Mouse (Mus musculus) heart, embryonic 16.5 days (tissue): ENCODE measurements around the gene Map3k7cl. TPM values are rescaled to one million over a fixed set of nuclear protein-coding genes. Genes with fewer than 3 reads are reported as not detected.

ENCODE experiments used
- ATAC-seq: fragments of 200-750 bp; cut with Nextera tagmentation; replicated peaks from 2 replicates; pipeline ENCODE4 v1.8.0; 2017; ENCODE audit warnings: moderate number of reproducible peaks; ENCODE audit not compliant: insufficient read depth, low FRiP score; ENCODE audit errors: extremely low read depth
- H3K27ac ChIP-seq: fragments of 300-500 bp; sonication (generic); 2 replicates; pipeline ENCODE4 v1.5.1; 2014; ENCODE audit warnings: mild to moderate bottlenecking, low read length, control low read depth, moderate library complexity
- H3K27me3 ChIP-seq: fragments of 300-500 bp; sonication (generic); 2 replicates; pipeline ENCODE4 v1.6.1; 2014; ENCODE audit warnings: low read length, mixed read lengths; ENCODE audit not compliant: control insufficient read depth, insufficient read depth
- H3K36me3 ChIP-seq: fragments of 300-500 bp; sonication (generic); 2 replicates; pipeline ENCODE4 v1.6.1; 2014; ENCODE audit not compliant: control insufficient read depth, insufficient read depth
- H3K4me1 ChIP-seq: fragments of 300-500 bp; sonication (generic); 2 replicates; pipeline ENCODE4 v1.6.1; 2014; ENCODE audit warnings: low read length, mixed read lengths; ENCODE audit not compliant: control insufficient read depth, insufficient read depth
- H3K4me2 ChIP-seq: fragments of 300-500 bp; sonication (generic); 2 replicates; pipeline ENCODE4 v1.6.1; 2014; ENCODE audit warnings: low read depth, mild to moderate bottlenecking, control low read depth, low read length
- H3K4me3 ChIP-seq: fragments of 300-500 bp; sonication (generic); 2 replicates; pipeline ENCODE4 v1.5.1; 2014; ENCODE audit warnings: mild to moderate bottlenecking, control low read depth, low read length
- H3K9ac ChIP-seq: fragments of 300-500 bp; sonication (generic); 2 replicates; pipeline ENCODE4 v1.6.1; 2014; ENCODE audit warnings: low read length, control low read depth
- H3K9me3 ChIP-seq: fragments of 300-500 bp; sonication (generic); replicated peaks from 2 replicates; pipeline ENCODE4 v1.6.1; 2016; ENCODE audit warnings: low read length; ENCODE audit not compliant: control insufficient read depth
- WGBS: fragments of 180-500 bp; shearing (Covaris S2); extraction: QIAGEN DNeasy Blood & Tissue Kit; methylation state at CpG from one replicate; pipeline ENCODE4 v1.1.7; 2014; 5-methylcytosine and 5-hydroxymethylcytosine counted together
- polyA plus RNA-seq: library from polyadenylated mRNA; unstranded; fragments of >200 nt; fragmentation: Nextera tagmentation; extraction: Ambion mirVana; gene quantifications from 2 replicates; pipeline ENCODE4 v1.2.1, GENCODE M21; 2015

Gene Map3k7cl
- polyA plus RNA-seq, 1 experiment from 2014 or later = 0.30 TPM

- 77% methylated on average over 7 of the region's 7 CpGs for WGBS
- Histone ChIP-seq H3K9me3 (no peaks in the 10 kb centered on the region), H3K27me3 (no peaks in the 10 kb centered on the region), H3K4me1 (no peaks in the 10 kb centered on the region), H3K9ac (no peak overlapping the region), H3K36me3 (no peaks in the 10 kb centered on the region), H3K27ac (no peak overlapping the region), H3K4me3 (no peak overlapping the region), H3K4me2 (no peak overlapping the region)
- no peak for ATAC-seq
These were observed 25.8 kb downstream of the Map3k7cl start for GRCm38 (mm10) chr16:87578881-87579280.

DNA sequence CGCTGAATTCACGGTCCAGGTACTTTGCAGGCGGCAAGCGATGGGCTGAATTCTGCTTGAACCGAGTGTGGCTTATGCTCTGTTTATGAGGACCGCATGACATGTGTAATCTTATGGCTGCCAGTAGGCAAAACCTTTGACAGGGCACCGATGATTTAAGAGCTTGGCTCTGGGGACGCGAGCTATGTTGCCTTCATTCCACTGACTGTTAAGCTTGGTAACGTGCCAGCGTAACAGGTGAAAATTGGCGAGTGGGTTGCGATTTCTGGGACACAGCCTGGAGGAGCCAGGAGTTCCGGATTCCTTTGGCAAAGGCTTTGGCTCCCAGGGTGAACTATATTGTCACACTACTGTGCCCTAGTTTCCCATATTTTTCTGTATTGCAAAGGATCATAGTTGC is 26.3 kb downstream of the Map3k7cl start:
- Histone ChIP-seq H3K27me3 (no peaks in the 10 kb centered on the region), H3K9ac (no peak overlapping the region), H3K27ac (no peak overlapping the region), H3K9me3 (no peaks in the 10 kb centered on the region), H3K4me2 (no peak overlapping the region), H3K36me3 (no peaks in the 10 kb centered on the region), H3K4me1 (no peaks in the 10 kb centered on the region), H3K4me3 (no peak overlapping the region)
- no peak for ATAC-seq
- 72% methylated on average over 14 of the region's 14 CpGs for WGBS

GRCm38 (mm10) chr16:87582776-87583175 is 29.6 kb downstream of the Map3k7cl start:
- no peak overlapping the region for H3K4me2 ChIP-seq
- H3K9ac ChIP-seq = no peak overlapping the region
- no peaks in the 10 kb centered on the region for H3K9me3 ChIP-seq
- H3K27ac ChIP-seq = no peak overlapping the region
- no peaks in the 10 kb centered on the region for H3K4me1 ChIP-seq
- H3K36me3 ChIP-seq = no peaks in the 10 kb centered on the region
- H3K27me3 ChIP-seq = no peaks in the 10 kb centered on the region
- WGBS = 79% methylated on average over 6 of the region's 6 CpGs
- ATAC-seq = no peak
- no peak overlapping the region for H3K4me3 ChIP-seq

DNA sequence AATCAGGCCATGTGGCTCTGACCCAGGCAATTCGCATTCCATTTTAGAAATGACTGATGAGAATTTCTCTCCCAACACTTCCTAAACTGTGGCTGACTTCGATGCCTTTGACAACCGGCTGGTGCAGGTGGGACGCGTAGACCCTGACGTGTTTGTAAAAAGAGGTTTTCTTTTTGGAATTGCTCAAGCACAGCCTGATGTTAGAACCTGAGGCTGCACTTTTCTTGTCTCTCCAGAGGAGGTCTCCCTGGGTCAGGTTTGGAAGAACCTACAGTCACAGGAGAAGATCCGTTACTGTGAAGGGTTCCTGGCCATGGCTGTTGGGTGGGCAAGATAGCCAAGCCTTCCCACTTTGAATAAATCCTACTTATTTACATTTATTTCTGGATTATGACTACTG is 31.5 kb downstream of the Map3k7cl start:
- no peak for ATAC-seq
- Histone ChIP-seq H3K27ac (no peak overlapping the region), H3K4me2 (no peak overlapping the region), H3K4me3 (no peak overlapping the region), H3K27me3 (no peaks in the 10 kb centered on the region), H3K4me1 (no peaks in the 10 kb centered on the region), H3K9me3 (no peaks in the 10 kb centered on the region), H3K9ac (no peak overlapping the region), H3K36me3 (no peaks in the 10 kb centered on the region)
- 70% methylated on average over 7 of the region's 7 CpGs for WGBS

DNA sequence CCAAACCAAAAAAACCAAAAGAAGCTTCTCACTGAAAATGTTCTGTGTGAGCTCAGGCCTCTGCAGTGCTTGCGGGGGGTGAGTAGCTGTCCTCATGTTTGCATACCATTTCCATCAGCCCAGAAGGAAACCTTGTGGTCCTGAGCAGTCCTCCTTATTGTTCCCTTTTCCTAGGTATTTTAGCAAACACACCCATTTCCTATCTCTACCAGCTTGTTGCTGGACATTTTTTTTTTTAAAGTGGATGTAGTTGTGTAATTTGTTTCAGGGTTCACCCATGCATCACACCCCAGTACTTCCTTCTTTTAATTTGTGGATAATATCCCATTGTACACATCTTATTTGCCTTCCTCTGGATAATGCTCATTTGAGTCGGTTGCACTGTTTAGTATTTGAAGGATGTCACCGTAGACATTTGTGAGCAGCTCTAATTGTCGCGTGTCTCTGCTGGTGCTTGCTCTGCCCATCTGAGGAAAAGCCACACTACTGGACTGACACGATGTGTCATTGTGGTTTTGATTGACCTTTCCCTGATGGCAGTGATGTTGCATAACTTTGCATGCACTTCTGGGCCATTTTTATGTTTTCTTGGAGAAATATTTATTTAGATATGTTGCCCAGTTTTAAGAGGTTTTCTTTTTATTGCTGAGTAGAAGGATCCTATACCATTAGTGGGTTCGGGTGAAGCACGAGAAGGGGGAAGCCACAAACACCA is 32.6 kb downstream of the Map3k7cl start:
- Histone ChIP-seq H3K4me3 (no peak overlapping the region), H3K9me3 (no peaks in the 10 kb centered on the region), H3K4me1 (no peaks in the 10 kb centered on the region), H3K9ac (no peak overlapping the region), H3K27ac (no peak overlapping the region), H3K4me2 (no peak overlapping the region), H3K27me3 (no peaks in the 10 kb centered on the region), H3K36me3 (no peaks in the 10 kb centered on the region)
- 78% methylated on average over 8 of the region's 8 CpGs for WGBS
- ATAC-seq = no peak

DNA sequence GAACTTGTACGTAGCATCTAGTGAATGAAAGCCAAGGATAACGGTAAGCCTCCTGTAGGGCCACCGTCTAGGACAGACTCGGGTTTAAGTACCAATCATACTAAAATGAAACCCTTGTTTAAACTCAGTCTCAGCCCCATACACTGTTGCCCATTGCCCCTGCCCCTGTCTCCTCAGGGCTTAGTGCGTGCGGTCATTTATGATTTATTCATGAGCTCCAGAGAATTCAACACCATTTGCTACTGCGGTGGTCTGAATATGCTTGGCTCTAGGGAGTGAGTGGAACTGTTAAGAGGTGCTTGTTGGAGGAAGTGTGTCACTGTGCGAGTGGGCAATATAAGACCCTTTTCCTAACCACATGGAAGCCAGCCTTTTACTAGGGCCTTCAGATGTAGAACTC is 34.7 kb downstream of the Map3k7cl start:
- Histone ChIP-seq H3K4me2 (no peak overlapping the region), H3K4me3 (no peak overlapping the region), H3K27ac (no peak overlapping the region), H3K9ac (no peak overlapping the region), H3K4me1 (no peaks in the 10 kb centered on the region), H3K9me3 (no peaks in the 10 kb centered on the region), H3K36me3 (no peaks in the 10 kb centered on the region), H3K27me3 (no peaks in the 10 kb centered on the region)
- no peak for ATAC-seq
- WGBS = 84% methylated on average over 8 of the region's 8 CpGs

DNA sequence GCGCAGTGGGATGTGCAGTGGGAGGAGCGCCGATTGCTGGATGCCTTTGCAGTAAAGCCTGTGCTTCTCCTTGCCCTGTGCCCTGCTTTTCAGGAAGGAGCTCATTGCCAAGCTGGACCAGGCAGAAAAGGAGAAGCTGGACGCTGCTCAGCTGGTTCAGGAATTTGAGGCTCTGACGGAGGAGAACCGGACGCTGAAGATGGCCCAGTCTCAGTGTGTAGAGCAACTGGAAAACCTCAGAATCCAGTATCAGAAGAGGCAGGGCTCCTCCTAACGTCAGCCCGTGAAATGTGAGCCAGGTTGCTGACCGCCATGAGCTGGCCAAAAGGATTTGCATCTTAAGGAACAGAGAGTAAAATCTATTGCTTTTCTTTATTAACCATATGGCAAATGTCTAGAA is 41.0 kb downstream of the Map3k7cl start:
- Histone ChIP-seq H3K4me2 (no peak overlapping the region), H3K27me3 (no peaks in the 10 kb centered on the region), H3K27ac (no peak overlapping the region), H3K9ac (no peak overlapping the region), H3K4me1 (peaks cover 11% of the 10 kb centered on the region), H3K36me3 (no peaks in the 10 kb centered on the region), H3K9me3 (no peaks in the 10 kb centered on the region), H3K4me3 (no peak overlapping the region)
- 56% methylated on average over 10 of the region's 10 CpGs for WGBS
- ATAC-seq = no peak

DNA sequence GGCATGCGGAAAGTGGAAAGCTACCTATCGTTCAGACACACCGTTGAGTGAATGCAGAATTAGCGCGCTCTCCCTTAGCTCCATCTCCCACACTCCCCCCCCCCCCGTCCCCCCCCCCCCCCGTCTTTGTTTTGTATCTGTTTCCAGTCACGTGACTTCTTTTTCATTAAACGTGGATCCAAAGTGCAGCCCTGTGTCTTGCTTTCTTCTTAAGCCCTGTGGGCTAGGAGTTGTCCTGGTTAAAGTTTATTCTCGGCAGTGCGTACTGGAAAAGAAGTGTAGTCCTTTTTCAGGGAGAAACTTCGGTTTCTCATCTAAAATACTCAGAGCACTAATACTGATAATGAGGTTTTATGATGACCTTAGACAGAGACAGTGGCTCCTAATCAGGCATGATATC is 42.0 kb downstream of the Map3k7cl start:
- no peak for ATAC-seq

GRCm38 (mm10) chr16:87602717-87603526 is 49.8 kb downstream of the Map3k7cl start:
- Histone ChIP-seq H3K9ac (no peak overlapping the region), H3K9me3 (no peaks in the 10 kb centered on the region), H3K27me3 (no peaks in the 10 kb centered on the region), H3K36me3 (no peaks in the 10 kb centered on the region), H3K4me2 (no peak overlapping the region), H3K4me1 (peaks cover 18% of the 10 kb centered on the region), H3K27ac (no peak overlapping the region), H3K4me3 (no peak overlapping the region)
- no peak for ATAC-seq
- WGBS = 38% methylated on average over 17 of the region's 17 CpGs

More for the DNA sequence above, 42.0 kb downstream of the Map3k7cl start:
- H3K36me3 ChIP-seq = no peaks in the 10 kb centered on the region
- no peak overlapping the region for H3K4me2 ChIP-seq
- H3K4me1 ChIP-seq = peaks cover 14% of the 10 kb centered on the region
- H3K9me3 ChIP-seq = no peaks in the 10 kb centered on the region
- no peak overlapping the region for H3K27ac ChIP-seq
- no peak overlapping the region for H3K4me3 ChIP-seq
- H3K9ac ChIP-seq = no peak overlapping the region
- no peaks in the 10 kb centered on the region for H3K27me3 ChIP-seq
- WGBS = 82% methylated on average over 10 of the region's 12 CpGs
